Mouse (Mus musculus) liver, adult (tissue): ENCODE measurements at regions not wholly inside any gene's neighbourhood (a gene's known extent, or its start where the extent isn't known, plus 50 kb on each side); places are given as distances from the start of the nearest gene placed in this dataset.

Experiments used
- GATA4 ChIP-seq: IDR thresholded peaks from 2 replicates; pipeline ENCODE4 v1.6.1; 2014; ENCODE audit warnings: mild to moderate bottlenecking, low read length; ENCODE audit not compliant: insufficient replicate concordance

DNA sequence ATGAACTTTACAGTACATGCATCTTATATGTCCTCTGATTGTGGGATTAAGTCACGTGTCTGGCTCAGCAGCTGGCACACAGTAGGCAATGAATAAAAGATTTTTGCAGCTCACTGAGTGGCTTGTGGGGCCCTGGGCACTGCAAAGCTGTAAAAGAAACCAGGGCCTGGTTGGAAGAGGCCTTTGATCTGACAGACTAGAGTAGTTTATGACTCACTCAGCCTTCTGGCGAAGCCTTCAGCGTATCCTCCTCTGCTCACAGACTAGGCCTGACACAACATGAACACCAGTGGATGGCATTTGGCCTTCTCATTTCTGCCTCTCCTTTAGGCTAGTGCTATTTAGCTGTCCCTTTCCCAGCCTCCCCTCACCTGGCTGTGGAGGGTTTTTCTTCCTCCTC lies 260.6 kb downstream of the Gm12728 start:
- no peak for TF ChIP-seq GATA4

DNA sequence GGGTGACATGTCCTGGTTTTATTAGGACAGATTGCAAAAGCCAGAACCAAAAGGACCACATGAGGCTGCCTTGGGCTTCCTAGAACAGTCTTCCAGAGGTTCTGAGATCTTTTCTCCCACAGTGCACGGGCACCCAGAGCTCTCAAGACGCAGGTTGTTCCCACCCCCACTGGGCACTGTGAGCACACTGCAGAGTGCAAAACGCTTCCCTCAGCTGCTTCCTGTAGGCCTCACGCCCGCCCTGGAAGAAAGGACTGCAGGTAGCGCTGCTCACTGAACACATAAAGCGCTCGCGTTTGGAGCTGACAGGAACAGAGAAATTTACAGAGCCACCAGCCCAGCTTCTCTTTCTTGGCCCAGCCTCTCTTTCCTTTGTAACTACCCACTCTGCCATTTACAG lies 262.5 kb upstream of the Usp24 start:
- no peak for TF ChIP-seq GATA4

DNA sequence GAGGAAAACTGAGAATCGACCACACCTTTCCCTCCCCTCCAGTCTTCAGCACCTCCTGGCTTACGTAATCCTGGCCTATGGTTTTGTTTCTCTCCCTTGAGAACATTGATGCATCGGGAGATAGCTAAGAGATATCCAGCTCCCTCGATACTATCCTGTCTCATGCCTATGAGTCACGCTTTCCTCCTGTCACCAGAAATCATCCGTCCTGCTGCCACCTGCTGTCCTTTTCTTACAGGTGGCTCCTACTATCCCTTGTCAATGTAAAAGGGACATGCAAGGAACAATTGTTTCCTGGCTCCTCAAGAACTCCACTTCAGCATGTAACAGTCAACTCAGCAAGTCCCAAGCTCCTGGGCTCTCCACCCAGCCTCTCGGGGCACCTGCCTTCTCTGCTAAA lies 261.7 kb upstream of the Usp24 start:
- no peak for TF ChIP-seq GATA4

DNA sequence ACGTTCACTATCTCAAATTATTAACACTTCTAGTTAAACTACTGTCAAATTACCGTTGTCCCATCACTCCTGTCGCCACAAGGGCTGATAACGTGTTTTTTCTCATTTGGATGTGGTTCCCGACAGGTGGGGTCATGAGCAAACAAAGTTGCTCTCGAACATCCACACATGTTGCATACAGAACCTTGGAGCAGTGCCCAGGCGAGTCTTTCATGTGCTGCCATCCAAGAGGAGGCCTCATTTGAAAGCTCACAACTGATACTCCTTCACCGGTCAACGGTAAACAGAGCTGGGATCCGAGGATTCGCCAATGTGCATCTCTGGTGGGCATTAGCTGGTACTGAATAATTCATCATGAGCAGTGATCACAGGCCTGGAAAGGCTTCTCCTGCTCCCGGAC lies 253.4 kb upstream of the Usp24 start:
- TF ChIP-seq GATA4, result no peak

DNA sequence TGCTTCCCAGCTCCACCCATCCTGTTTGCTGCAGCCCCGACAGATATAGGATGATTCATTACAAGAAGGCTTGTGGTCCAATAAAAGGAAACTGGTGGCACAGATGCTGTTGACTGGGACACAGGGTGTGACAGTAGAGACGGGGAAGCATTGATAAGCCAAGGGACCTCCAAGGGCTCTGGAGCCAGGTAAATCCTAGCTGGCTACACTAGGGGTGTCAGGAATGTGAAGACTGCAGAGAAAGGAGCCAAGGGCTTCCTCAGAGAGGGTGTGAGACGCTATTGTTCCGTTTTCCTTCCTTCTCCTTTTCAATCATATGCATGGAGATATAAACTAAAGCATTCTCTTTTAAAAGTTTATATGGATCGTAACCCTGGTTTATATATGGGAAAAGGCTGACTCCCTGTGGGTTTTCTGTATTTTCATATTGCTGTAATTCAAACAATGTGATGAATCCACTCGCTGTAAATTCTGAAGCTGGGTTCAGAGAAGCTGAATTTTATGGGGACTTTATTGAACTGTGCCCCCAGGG lies 252.1 kb upstream of the Usp24 start:
- no peak for TF ChIP-seq GATA4

DNA sequence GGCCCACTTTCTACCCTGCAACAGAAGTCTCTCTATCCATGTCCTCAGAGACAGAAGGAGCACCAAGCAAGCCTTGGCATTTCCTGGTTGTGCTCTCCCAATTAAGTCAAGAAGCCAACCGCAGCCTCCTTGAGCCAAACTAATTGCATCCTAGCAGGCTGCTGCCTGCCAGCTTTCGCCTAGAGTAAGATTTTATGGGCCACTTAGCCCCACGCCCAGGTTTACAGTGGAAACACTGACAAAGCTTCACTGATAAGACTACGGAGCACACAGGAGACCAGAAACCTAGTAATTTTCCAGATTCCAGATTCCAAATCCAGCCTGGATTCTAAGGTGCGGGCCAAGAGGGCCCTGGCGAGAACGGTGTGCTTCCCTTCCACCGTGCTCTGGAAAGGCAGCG lies 249.0 kb upstream of the Usp24 start:
- TF ChIP-seq GATA4, result no peak

DNA sequence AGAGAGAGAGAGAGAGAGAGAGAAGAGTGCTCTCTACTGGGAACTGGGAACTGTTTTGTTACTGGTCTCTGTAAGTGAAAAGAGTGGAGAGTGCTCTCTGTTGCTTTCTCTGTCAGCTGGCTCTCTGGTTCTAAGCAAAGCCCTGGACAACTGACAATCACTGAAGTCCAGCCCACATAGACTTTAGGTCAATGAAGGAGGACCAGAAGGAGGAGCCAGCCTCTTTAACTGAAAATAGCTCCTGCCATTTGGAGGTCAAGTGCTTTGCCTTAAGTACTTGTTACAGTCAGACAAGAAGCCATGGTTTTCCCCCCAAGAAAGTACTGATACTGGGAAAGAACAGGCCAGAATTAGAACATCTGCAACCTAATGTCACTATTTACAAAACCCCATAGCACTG lies 232.5 kb upstream of the Usp24 start:
- no peak for TF ChIP-seq GATA4

DNA sequence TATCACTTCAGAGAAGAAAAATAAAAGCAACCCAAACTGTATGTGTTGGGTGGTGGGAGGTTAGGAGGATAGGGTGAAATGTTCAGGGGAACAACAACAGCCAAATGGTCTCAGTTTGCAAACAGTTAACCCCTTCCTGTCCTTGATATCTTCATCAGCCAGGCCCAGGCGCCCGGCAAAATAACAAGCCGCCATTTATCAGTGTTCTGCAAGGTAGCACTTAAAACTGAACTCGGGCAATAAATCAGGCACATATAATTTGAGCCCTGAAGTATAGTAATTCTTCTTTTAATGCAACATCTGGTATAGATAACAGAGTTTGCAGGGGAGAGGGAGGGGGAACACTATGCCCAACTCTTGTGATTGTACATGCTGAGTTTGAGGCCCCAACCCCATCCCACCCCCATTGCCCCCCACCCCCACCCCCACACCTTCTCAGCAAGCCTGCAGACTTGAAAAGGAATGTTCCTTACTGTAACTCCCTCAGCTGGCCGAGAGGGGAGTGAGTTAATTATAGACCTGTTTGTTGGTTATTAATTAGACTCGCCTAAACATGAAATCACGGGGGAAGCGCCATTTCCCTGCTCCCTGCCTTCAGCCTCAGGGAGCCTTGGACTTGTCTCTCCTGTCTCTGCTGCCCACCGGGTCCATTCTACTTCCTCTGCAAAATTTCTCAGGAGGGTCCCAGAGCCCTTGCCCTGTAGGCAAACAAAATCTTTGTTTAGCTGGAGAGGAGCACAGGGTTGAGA lies 223.9 kb upstream of the Usp24 start:
- no peak for TF ChIP-seq GATA4

DNA sequence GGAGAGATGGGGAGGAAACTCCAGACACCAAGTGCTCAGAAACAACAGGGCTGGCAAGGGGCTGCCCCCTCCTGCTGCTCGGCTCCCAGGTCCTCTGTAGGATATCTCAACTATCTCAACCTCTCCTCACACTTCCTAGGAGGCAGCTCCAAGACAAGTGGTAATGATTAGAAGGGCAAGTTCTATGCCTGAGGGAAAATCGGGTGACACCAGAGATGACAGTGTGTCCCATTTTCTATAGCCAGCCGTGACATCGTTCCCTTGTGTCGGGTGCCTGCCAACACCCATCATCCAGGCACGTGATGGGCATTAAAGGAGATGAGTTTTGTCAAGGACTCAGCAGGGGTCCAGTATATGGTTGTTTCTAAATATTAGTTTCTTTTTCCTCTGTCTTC lies 223.3 kb upstream of the Usp24 start:
- TF ChIP-seq GATA4, result no peak

DNA sequence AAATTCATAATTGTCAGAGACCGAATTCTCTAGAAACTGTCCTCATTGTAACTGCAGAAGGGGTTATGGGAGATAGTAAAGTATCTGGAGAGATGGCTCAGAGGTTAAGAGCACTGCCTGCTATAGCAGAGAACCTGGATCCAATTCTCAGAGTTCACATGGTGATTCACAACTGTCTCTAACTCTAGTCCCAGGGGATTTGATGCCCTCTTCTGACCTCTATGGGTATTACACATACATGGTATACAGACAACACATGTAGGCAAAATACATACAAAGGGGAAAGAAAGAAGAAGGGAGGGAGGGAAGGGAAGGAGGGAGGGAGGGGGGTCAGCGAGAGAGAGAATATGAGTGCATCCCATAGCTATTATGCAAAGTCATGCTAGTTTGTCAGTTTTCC lies 222.8 kb upstream of the Usp24 start:
- TF ChIP-seq GATA4, result no peak

DNA sequence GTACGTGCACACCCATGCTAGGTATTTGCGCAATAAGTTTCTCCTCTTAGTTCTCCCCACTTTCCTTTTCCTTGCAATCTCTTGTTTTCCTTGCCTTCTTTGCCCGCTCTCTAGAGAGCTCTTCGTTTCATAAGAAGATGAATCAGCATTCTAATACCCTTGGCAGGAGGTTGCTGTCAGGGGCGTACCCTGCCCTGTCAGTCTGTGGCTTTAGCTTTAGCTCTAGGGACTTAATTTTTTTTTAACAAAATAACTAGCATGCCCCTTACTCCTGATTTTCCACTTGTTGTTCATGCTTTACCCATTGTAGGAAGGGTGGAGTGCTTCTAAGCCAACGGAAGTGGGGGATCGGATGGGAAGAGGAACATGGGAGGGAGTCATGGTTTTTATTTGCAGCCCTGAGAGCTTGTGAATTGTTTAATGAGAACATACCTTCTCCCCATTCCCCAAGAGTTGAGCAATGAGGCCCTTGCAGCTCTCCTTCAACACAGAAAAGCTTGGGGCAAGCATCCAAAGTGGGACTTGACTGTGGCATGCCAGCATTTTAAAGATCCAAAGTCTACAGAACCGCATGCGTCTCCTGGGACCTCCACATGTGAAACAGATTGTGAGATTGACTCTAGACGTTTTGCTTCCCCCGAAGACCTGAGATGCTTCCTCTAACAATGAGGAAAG lies 221.0 kb upstream of the Usp24 start:
- TF ChIP-seq GATA4, result no peak

DNA sequence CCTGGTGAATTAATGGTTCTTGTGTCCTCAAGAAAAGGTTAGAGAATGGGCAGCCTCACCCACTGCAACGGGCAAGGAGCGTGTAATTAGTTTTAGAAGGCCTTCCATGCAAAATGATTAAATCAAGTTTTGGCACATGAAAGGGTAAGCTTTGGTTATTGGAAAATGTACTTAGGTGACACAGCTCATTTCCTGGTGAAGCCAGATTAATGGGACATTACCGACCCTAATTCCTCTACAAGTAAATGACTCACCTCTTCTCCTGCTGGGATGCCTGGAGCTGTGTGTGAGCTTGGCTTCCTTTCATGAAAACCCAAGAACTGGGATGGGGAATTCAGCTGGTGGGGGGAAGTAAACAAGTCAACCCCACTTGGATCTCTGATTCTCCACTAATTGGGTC lies 219.9 kb upstream of the Usp24 start:
- no peak for TF ChIP-seq GATA4

DNA sequence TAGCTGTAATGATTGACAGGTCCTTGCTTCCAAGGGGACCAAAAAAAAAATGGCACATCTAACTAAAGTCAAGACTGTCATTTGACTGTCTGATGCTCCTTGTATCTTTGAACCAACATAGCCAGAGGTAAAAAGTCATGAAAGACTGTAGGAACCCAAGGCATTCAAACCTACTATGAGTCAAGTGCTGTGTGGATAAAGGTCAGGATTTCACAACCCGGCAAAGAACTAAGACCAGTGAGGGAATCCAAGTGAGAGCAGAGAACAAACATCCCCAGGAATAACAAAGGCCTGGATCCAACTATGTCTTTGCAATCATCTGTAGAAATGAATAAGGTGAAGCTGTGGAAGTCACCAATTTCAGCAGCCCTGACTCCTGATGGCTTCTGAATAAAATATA lies 218.2 kb upstream of the Usp24 start:
- no peak for TF ChIP-seq GATA4

DNA sequence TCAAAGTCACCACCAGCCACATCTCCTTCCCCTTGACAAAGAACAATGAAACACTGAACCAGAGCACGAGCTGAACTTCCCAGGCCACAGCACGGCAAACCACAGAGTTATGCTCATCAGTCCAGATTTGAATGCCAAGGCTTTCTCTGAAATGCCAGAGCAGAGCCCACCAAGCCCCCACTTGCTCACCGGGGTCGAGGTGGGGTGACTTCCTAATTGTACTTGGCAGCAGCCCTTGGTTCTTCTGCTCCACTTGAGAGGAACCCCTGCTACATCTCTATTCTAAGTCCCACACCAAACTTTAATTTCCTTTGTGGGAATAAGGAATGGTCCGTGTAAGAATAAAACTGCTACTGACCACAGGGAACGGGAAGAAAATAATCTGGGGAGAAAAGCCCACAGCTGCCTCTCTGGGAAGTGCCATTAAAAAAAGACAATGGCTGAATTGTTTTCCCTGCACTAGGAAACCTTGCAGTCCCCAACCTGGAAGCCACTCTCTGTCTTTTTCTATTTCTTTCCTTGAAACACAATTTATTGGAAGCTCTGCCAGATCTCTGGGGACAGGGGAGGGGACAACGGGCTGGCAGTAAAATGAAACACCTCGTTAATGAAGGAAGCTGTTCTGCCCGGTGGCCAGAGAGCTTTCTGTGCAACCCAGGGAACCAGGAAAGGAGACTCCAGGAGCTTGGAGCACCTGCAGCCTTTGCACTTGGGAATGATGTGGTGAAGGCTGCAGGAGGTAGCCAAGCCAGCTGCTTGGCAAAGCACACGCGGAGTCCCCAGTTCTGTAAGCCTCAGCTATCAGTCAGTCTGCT lies 215.6 kb upstream of the Usp24 start:
- TF ChIP-seq GATA4, result no peak

DNA sequence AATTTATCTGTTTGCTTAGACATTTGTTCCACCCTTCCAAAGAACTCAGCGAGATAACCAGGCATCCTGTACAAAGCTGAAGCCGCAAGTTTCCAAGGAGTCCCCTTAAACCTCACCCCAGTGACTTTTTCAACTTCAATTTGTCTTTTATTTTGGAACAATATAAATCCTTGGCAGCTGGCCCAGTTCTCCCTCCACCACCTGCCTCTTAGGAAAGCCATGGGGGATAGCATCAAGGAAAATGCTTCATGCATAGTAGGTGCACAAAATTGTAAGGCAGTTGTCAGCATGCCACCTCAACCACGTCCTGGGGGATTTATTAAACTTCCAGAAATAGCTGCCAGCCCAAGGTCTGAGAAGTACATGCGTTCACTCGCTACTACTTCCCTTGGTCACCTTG lies 214.1 kb upstream of the Usp24 start:
- no peak for TF ChIP-seq GATA4

DNA sequence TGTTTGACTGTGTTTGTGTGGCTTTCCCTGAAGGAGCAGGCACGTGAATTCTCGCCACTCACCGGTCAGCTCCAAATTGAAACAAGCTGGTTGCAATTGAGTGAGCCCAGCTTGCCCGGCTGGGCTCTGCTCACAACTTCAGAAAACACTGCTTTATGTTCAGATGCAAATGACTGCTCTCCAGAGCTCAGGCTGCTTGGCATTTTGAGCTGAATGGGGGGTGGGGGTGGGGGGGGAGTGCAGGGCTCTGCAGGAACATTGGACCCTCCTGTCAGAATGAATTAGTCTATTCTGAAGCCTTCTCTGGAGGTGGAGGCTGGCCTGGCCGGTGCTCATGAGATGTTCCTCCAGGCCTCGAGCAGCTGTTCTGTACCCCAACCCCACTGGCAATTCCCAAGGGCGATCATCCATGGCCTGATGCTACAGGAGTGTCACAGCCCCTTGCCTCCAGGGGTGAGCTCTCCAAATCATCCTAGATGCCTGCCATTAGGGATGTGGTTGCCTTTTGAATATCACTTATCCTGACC lies 213.5 kb upstream of the Usp24 start:
- no peak for TF ChIP-seq GATA4
